Mouse (Mus musculus): ENCODE measurements around the gene Adipoq.
"Not testable (repeated sequence)": the region's sequence is repeated elsewhere in the genome, so short reads cannot be mapped to it uniquely, and the experiment has no call there.

The Adipoq gene

DNA sequence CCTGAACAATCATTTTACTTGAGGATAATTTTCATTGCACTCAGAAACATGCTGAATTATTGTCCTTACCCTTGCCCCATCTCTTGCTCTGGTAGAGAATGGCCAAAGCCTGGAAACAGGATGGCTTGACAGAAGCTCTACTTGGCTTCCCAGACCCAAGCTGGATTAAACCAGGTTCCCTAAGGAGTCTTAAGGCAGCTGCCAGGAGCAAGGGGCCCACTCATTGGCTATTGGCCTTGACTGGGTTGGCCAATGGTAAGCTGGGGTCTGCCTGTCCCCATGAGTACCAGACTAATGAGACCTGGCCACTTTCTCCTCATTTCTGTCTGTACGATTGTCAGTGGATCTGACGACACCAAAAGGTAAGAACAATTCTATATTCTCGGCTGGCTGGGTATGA, at the start of gene Adipoq:
Adipoq (plus strand) TSS at position 257 of the 400 bp plus-strand sequence.
- no peak for DNase-seq (ENCODE audit: low spot score in 2 of 2)

DNA sequence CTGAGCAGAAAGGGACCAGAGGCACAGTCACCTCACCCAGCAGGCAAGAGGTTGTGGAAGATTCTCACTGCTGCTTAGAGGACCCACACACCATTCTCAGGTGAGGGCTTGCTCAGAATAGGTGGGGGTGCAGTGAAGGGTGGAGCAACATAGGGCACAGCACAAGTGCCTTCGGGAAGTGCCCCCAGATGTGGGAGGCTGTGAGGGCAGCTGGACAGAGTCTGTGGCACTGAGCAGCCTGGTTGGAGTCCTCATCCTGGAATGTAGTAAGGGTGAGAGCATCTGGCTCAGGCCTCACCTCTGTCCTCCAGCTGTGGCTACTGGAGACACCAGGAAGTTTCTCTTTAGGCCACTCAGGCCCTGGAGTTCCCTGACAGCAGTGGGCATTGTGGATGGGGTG, 49.5 kb upstream of the Adipoq start:
- not testable (repeated sequence) for DNase-seq (ENCODE audit: low spot score in 2 of 2)

DNA sequence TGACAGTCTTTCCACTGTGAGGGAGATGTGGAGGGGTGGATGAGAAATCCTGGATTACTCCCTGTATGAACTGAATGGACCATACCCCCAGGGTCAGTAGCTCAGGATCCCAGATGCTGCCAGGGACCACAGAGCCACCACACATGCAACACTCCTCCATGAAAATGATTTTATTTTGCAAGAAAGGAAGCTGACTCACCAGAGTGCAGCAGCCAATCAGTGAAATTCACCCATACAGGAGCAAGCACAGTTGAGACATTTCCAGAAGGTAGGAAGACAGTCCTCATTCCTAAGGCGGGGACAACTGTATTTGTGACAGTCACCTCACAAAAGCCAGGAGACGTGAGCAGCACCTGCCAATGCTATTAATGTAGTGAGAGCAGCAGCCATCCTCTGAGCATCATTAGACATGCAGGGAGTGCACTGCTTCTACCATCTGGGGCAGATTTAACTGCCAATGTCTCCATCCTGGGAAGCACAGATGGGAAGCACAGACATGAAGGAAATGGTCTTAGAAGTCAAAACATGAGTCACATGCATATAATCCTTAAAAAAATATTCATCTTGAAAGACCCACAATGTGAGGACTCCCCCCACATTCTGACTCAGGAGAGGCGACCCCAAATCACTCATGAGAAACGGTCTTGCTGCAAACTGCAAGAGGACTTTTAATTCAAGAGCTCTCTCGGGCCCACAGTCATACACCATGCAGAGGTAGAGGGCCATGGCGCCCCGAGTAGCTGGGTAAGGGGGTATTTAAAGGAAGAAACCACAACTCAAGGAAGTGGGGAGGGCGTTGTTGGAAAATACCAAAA, 48.8 kb upstream of the Adipoq start:
- DNase-seq (ENCODE audit: low spot score in 2 of 2): not testable (repeated sequence)

DNA sequence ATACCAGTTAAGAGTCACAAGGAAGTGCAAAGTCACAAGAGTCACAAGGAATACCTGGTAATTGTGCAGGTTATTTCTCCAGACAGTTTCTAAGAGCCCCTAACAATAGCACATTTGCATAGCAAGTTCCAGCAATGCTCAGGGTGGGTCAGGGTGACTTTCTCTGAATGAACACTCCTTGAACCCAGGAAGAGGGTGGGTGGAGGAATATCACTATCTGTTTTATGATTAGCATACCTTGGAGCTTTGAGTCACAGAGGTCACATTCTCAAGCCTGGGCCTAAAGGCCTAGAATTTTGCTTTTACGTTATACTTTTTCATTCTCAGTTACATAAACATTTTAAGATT, 48.3 kb upstream of the Adipoq start:
- not testable (repeated sequence) for DNase-seq (ENCODE audit: low spot score in 2 of 2)

DNA sequence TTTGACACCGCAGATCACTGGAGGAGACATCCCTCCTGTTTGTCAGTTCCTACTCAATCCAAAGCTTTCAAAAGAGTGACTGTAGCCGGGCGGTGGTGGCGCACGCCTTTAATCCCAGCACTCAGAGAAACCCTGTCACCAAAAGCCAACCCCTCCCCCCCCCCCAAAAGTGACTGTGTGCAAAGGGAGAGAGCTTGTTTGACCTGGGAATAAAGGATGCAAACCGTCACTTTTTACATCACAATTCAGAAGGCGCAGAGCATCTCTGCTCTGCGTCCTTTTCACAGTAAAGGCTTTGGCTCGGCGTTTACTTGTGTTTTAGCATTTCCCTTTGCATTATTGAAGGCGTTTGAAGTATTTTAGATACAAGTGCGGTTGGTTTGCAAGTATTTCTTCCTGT, 46.7 kb upstream of the Adipoq start:
- no peak for DNase-seq (ENCODE audit: low spot score in 2 of 2)

DNA sequence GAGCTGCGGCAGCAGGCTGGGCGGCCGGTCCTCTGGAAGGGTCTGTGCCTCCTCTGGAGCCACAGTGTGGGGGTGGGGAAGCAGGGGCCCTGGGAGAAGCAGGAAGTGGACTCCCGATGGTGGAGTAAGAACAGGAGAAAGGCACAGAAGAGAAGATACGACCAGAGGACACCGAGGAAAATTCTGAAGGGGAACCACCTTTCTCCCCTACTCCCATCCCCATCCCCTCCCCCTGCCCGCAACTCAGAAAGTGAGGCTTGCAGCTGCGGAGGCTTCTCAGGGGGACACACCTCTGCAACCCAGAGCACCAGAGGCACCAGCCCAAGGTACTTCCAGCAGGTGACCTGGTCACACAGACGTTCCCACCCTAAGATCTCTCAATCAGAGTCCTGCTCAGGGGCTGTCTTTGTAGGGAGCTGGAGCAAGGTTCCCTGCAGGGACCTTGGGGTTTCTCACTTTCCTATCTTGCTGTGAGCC, 46.2 kb upstream of the Adipoq start:
- DNase-seq (ENCODE audit: low spot score in 2 of 2): no peak

DNA sequence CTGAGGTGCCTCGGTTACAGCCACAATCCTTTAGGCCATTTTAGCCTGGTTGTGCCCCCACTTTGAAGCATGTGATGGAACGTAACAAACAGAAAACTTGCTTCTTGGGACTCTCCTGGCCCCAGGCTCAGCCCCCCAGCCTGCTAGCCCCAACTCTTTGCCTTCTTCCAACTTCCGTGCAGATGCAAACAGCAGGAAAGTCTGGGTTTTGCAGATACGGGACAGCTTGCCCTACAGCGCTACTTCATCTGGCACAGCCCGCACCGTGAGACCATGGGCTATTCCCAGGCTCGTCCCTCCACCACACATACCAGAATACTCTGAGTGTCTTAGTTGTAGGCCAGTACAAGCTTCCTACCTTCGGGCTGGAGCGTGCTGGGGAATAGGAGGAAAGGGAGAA, 45.7 kb upstream of the Adipoq start:
- DNase-seq (ENCODE audit: low spot score in 2 of 2): no peak

DNA sequence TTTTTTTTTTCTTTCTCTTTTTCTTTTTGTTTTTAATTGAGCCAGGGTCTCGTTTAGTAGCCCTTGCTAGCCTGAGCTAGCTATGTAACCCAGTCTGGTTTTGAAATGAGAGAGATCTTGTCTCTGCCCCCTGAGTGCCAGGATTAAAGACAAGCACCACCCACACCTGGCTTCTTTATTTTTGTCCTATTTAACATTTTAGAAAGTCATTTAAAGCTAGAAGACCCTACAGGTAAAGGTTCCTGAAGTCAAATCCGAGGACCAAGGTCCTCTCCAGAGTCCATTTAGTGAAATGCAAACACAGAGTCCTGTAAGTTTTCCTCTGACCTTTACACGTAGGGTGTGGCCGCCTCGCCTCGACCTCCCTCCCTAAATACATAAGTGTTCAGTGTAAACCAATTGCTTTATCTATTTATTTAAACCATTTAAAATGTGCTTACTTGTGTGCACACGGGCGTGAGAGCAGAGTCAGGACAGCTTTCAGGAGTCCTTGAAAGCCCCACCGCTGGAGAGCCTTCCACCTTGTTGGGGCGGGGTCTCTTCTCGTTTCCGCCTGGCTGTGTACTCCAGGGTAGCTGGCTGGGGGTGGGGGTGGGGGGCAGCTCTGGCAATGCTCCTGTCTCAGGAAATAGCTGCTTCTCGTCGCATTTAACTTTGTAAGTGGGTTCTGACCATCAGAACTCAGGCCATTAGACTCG, 43.8 kb upstream of the Adipoq start:
- DNase-seq (ENCODE audit: low spot score in 2 of 2): no peak

DNA sequence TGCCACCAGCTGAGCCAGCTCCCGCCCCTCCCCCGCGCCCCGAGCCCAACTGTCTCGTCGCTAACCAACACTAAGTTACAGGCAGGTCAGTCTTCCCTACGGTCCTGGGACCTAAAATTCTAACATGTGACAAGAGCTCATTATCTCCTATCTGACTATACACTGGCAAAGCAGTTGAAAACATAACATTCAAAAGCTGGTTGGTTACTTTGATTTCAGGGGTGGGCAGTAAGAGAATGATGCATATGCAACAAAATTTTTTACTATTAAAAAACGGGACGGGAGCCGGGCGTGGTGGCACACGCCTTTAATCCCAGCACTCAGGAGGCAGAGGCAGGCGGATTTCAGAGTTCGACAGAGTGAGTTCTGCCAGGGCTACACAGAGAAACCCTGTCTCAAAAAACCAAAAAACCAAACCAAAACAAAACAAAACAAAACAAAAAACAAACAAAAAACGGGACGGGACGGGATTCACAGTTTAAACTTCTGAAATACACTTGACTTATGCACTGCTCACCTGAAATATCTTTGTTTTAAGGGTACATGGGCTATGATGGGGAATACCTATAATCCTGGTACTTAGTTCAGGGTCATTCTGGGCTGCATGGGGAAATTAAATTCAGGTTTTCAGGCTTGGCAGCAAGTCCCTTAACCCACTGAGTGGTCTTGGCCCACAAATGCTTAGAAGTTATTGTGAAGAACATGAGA, 43.1 kb upstream of the Adipoq start:
- no peak for DNase-seq (ENCODE audit: low spot score in 2 of 2)

DNA sequence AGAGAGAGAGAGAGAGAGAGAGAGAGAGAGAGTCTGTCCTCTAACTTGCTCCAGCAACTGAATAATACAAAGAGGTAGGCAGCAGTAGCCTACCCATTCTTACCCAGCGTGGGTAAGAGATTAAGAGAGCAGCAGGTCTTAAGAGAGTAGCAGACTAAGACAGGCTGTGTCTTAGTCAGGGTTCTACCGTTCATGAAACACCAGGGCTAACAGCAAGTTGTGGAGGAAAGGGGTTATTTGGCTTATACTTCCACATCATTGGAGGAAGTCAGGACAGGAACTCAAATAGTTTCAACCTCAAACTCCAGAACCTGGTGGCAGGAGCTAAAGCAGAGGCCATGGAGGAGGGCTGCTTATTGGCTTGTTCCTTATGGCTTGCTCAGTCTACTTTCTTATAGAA, 42.5 kb upstream of the Adipoq start:
- DNase-seq (ENCODE audit: low spot score in 2 of 2): no peak

DNA sequence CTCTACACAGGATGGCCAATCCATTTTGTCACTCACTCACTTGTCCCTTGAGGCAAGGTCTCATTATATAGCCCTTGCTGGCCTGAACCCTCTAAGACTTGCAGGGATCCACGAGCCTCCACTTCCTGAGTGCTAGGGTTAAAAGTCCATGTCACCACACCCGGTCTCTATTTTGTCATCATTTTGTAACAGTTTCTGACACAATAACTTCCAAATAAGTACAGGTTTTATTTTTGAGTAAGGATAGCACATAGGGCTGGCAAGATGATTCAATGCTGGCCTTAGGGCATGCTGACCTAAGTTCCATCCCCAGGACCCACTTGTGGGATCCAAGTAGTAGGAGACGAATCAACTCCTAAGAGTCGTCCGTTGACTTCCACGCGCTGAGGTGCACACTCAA, 40.2 kb upstream of the Adipoq start:
- no peak for DNase-seq (ENCODE audit: low spot score in 2 of 2)

DNA sequence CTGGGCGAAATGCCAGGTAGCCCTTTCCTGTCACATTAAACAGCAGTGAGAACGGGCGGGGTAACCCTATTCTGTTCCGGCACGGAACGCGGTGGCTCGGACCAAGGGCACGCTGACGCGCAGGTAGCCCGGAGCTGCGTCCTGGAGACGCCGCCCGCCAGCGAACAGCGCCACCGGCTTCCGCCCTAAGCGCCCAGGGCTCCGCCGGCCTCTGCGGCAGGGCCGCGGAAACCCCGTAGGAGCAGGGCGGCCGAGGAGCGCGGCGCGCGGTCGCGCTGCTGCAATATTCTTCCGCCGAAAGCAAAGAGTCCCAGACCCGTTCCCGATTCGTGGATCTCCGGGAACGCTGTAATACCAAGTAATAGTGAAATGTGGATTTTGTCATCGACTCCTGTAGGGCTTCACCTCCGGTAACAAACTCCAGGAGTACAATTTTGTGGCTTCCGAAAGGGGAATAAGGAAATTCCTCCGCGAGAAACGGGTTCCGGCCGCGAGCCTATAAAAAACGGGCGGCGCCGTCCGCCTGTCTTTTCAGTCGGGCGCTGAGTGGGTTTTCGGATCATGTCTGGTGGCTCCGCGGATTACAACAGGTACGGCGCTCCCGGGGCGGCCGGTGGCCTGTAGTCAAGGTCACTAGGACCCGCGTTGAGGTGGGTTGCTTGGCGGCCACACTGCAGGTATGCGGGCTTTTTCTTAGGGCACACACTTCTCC, 38.9 kb upstream of the Adipoq start, which contains the start of gene Eif4a2:
Eif4a2 (plus strand) TSS at position 214 of the 712 bp plus-strand sequence.
- DNase-seq (ENCODE audit: low spot score in 2 of 2): peak; percentile 85 to 86

DNA sequence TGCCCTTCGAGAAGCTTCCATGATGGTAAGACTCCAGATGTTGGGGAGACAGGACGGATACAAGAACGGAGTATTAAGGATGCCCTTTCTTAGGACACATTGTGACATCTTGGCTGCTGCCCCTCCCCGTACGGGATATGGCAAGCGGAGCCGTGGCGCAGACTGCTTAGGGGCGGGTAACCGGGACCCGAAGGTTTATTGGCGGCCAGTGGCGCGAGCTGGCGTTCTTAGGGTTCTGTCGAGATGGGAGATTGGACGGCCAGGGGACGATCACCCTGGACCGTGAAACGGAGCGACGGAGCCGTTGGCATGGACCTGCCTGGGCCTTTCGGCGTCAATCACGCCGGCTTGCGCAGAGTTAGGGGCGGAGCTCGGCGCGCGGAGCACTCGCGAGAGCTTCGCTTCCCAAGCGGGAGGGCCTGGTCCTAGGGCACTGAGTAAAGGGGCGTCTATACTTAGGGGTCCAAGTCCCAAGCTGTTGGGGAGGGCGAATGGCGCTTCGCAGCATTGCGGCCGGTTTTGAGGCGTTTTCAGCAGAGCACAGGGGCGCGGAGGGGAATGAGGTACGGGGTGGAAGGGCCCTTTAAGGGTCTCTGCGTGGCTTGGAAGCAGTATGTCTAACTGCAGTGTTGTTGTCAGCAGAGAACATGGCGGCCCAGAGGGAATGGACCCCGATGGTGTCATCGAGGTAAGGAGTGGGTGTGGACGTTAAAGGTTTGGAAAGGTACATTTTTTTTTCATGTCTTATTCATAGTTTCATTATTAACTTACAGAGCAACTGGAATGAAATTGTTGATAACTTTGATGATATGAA, 38.2 kb upstream of the Adipoq start:
- peak; percentile 71 to 82 for DNase-seq (ENCODE audit: low spot score in 2 of 2)

DNA sequence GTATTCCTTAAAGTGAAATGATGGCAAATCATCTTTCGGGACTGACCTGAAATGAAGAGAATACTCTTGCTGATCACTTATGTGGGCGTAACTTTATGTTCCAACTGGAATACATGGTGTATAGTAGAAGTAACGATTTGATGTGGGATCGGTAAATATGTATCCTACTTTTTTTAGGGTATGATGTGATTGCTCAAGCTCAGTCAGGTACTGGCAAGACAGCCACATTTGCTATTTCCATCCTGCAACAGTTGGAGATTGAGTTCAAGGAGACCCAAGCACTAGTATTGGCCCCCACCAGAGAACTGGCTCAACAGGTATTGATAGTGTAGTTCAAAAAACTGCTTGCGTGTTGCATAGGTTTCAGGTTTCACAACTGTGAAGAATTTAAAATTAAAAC, 37.4 kb upstream of the Adipoq start:
- no peak for DNase-seq (ENCODE audit: low spot score in 2 of 2)

DNA sequence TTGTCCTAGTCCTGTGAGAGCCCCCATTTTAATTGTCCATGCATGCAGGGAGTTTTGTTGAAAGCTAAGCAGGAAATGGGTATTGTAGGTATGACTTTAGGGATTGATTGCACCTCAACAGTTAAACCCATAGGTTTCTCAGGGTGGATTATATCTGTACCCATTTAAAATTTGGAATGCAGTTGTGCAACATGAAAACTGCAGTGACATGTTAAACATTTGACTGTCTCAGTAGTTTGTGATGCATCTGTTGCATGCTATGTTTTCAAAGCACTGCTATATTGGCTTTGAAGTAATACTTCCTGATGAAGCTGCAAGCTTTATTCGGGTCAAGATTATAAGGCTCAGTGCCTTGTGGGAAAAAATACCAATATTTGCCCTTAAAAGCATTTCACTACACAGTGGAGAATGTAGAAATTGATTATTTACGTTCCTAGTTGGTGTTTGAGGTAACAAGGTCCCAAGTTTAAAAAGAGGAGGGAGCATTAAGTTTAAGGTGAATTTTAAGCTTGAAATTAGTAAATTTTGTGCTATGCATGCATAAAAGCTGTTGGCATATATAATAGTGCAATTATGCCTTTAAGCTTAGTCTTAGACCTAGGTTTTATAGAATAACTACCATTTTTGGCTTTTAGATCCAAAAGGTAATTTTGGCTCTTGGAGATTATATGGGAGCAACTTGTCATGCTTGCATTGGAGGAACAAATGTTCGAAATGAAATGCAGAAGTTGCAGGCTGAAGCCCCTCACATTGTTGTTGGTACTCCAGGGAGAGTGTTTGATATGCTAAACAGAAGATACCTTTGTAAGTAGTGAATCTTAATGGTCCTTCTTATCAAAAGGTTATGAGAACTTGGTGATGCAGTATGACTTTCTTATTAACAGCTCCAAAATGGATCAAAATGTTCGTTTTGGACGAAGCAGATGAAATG, 36.7 kb upstream of the Adipoq start:
- no peak for DNase-seq (ENCODE audit: low spot score in 2 of 2)

DNA sequence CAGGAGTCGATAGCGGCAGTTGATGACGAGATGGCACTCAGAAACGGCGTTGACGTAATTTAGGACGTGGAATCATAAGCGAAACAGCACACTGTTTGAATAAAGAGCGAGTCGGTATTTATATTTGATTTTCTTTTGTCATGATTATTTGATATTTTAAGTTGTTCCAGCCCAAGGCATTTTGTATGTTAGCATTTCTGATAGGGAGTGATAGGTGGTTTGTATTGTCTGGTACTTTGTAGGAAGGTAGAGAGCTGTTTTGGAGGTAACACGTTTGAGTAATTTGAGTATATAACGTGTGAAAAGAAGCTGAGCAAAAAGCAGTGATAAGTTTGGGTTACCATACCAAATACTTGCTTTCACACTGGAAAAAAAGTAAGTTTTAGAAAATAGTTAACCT, 34.0 kb upstream of the Adipoq start:
- no peak for DNase-seq (ENCODE audit: low spot score in 2 of 2)

DNA sequence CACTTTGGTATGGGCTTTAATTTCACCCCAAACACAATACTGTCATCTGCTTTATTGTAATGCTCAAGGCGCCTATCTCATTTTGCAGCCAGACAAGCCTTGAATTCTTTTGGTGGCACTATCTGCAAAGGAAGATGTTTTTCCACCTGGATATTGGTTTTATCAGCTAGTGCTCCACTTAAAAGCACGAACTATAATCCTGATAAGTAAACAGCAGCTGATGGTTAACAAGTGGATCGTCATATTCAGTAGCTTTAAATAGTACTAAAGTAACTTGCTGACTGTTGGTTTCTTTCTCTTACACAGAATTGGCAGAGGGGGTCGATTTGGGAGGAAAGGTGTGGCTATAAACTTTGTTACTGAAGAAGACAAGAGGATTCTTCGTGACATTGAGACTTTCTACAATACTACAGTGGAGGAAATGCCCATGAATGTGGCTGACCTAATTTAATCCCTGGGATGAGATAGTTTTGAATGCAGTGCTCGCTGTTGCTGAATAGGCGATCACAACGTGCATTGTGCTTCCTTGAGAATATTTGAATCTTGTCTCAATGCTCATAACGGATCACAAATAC, 33.4 kb upstream of the Adipoq start:
- no peak for DNase-seq (ENCODE audit: low spot score in 2 of 2)

DNA sequence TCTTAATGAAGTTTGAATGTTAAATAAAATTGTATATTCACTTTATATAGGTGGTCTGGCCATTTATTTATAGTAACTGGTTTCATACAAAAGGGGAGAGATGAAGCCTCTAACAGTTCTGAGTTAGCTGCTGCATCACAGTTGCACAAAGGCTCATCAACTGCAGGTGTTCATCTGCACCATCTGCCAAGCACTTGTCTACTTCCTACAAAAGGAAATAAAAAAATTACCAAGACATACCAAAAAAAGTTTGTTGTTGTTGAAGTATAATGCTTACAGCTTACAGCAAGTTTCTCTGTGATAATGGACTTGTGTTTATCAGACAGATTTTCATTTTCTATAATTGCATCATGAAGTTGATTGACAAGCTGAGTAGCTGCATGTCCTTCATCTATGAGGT, 32.4 kb upstream of the Adipoq start:
- no peak for DNase-seq (ENCODE audit: low spot score in 2 of 2)

DNA sequence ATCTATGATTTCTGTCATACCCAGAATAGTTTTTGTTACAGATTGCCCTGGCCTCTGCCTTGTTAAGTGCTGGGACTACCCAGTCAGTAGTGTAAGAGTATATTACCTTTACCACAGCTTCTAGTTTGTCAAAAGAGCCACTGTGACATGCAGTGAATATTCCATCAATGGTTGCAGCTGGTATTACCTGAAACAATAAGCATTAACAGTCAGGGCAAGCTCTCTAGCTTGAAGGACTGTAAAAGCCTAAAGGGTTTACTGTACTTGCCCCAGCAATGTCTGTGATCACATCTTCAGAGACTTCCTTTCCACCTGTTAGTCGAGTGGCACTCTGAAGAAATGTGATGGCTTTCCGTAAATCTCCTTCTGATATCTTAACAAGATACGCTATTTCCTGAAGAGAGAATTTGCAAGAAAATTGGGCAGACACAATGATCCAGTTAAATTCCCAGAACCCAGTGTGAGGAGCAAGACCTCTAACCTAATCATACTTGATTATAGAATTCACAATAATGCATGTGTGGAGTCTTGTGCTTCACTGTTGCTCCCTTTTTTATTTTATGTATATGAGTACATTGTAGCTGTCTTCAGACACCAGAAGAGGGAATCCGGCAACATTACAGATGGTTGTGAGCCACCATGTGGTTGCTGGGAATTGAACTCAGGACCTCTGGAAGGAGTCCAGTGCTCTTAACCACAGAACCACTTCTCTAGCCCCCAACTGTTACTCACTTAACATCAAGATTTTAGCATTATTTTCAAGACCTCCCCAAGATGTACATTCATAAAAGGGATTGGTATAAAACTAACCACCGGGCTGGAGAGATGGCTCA, 31.8 kb upstream of the Adipoq start:
- no peak for DNase-seq (ENCODE audit: low spot score in 2 of 2)
